Mouse (Mus musculus): Measurements from ENCODE around the gene Tmem115. TPM values are rescaled to one million over a fixed set of nuclear protein-coding genes. Genes with fewer than 3 reads are reported as not detected.

The Tmem115 gene
- total RNA-seq, 1 experiment, result 42.3 TPM

GRCm38 (mm10) chr9:107567702-107568319 lies 34.1 kb downstream of the Tmem115 start, which contains the start of gene Hyal2:
TSS of gene Hyal2 (plus strand) at chr9:107567945.
- no peaks in the 10 kb centered on the region for H3K9me3 ChIP-seq (ENCODE audit: control insufficient read depth, insufficient read depth, low read depth, low read length)
- in situ Hi-C loops (cut with MboI; ENCODE audit: low sequenced_read_pairs in 2 of 2, unreplicated experiment in 2 of 2), result no loop called here
- peak within 1 kb of the TSS; percentile 67 to 81 for H3K4me3 ChIP-seq (ENCODE audit: insufficient read depth in 1 of 2, low read depth in 1 of 2, low read length in 2 of 2, poor library complexity in 1 of 2, severe bottlenecking in 1 of 2)
- peaks cover 0 to 25% of the 10 kb centered on the region in 2 experiments; a peak in 3 of 4 replicates for H3K4me1 ChIP-seq (ENCODE audit: control insufficient read depth in 2 of 2, insufficient read depth in 2 of 2, low read length in 2 of 2, poor library complexity in 1 of 2)
- TF ChIP-seq CHD2 (IDR thresholded peaks at IDR 0.05; ENCODE audit: low read depth, low read length) (no peak), HCFC1 (IDR thresholded peaks at IDR 0.05; ENCODE audit: borderline replicate concordance, insufficient read depth, low read length) (no peak), MAFK (IDR thresholded peaks at IDR 0.05; ENCODE audit: insufficient read depth, low read depth, low read length) (no peak), ZNF384 (IDR thresholded peaks at IDR 0.05; ENCODE audit: low read depth, low read length) (no peak), ZC3H11A (IDR thresholded peaks at IDR 0.05; ENCODE audit: borderline replicate concordance, low read depth, low read length) (no peak)
- H3K36me3 ChIP-seq (ENCODE audit: control insufficient read depth, insufficient read depth, low read length, poor library complexity, severe bottlenecking), result peaks cover 21% of the 10 kb centered on the region
- DNase-seq (ENCODE audit: low read depth, low spot score), result no peak
- no peak within 1 kb of the TSS for H3K27ac ChIP-seq (ENCODE audit: insufficient read depth, low read depth, low read length, poor library complexity, severe bottlenecking)
- peak within 1 kb of the TSS; percentile 35; the same call in 1 of the 2 replicates for H3K9ac ChIP-seq (ENCODE audit: insufficient read depth, low read depth, low read length, poor library complexity, severe bottlenecking)

GRCm38 (mm10) chr9:107568331-107569261 lies 34.9 kb downstream of the Tmem115 start:
- Histone ChIP-seq H3K9me3 (ENCODE audit: control insufficient read depth, insufficient read depth, low read depth, low read length) (no peaks in the 10 kb centered on the region), H3K27ac (ENCODE audit: insufficient read depth, low read depth, low read length, poor library complexity, severe bottlenecking) (no peak overlapping the region), H3K36me3 (ENCODE audit: control insufficient read depth, insufficient read depth, low read length, poor library complexity, severe bottlenecking) (peaks cover 21% of the 10 kb centered on the region), H3K9ac (ENCODE audit: insufficient read depth, low read depth, low read length, poor library complexity, severe bottlenecking) (peak overlapping the region; percentile 80), H3K4me3 (ENCODE audit: insufficient read depth in 1 of 2, low read depth in 1 of 2, low read length in 2 of 2, poor library complexity in 1 of 2, severe bottlenecking in 1 of 2) (peak overlapping the region; percentile 67 to 81), H3K4me1 (ENCODE audit: control insufficient read depth in 2 of 2, insufficient read depth in 2 of 2, low read length in 2 of 2, poor library complexity in 1 of 2) (peaks cover 0 to 25% of the 10 kb centered on the region in 2 experiments; a peak in 3 of 4 replicates)
- TF ChIP-seq ZC3H11A (IDR thresholded peaks at IDR 0.05; ENCODE audit: borderline replicate concordance, low read depth, low read length) (no peak), HCFC1 (IDR thresholded peaks at IDR 0.05; ENCODE audit: borderline replicate concordance, insufficient read depth, low read length) (peak; percentile 49; the same call in 1 of the 2 replicates)
- in situ Hi-C loops (cut with MboI; ENCODE audit: low sequenced_read_pairs in 2 of 2, unreplicated experiment in 2 of 2), result no loop called here
- DNase-seq (ENCODE audit: low read depth, low spot score), result peak; percentile 90

- TF ChIP-seq MAFK (IDR thresholded peaks at IDR 0.05; ENCODE audit: insufficient read depth, low read depth, low read length), result no peak
- TF ChIP-seq CHD2 (IDR thresholded peaks at IDR 0.05; ENCODE audit: low read depth, low read length), result no peak
- no peak for TF ChIP-seq ZC3H11A (IDR thresholded peaks at IDR 0.05; ENCODE audit: borderline replicate concordance, low read depth, low read length)
- TF ChIP-seq ZNF384 (IDR thresholded peaks at IDR 0.05; ENCODE audit: low read depth, low read length), result no peak
- no peak for TF ChIP-seq HCFC1 (IDR thresholded peaks at IDR 0.05; ENCODE audit: borderline replicate concordance, insufficient read depth, low read length)
- Histone ChIP-seq H3K9ac (ENCODE audit: insufficient read depth, low read depth, low read length, poor library complexity, severe bottlenecking) (peak overlapping the region; percentile 80), H3K27ac (ENCODE audit: insufficient read depth, low read depth, low read length, poor library complexity, severe bottlenecking) (no peak overlapping the region), H3K9me3 (ENCODE audit: control insufficient read depth, insufficient read depth, low read depth, low read length) (no peaks in the 10 kb centered on the region), H3K4me1 (ENCODE audit: control insufficient read depth in 2 of 2, insufficient read depth in 2 of 2, low read length in 2 of 2, poor library complexity in 1 of 2) (peaks cover 0 to 25% of the 10 kb centered on the region in 2 experiments; a peak in 3 of 4 replicates), H3K4me3 (ENCODE audit: insufficient read depth in 1 of 2, low read depth in 1 of 2, low read length in 2 of 2, poor library complexity in 1 of 2, severe bottlenecking in 1 of 2) (peak overlapping the region; percentile 67 to 81), H3K36me3 (ENCODE audit: control insufficient read depth, insufficient read depth, low read length, poor library complexity, severe bottlenecking) (peaks cover 21% of the 10 kb centered on the region)
- in situ Hi-C loops (cut with MboI; ENCODE audit: low sequenced_read_pairs in 2 of 2, unreplicated experiment in 2 of 2), result no loop called here
- DNase-seq (ENCODE audit: low read depth, low spot score), result no peak
Measured at GRCm38 (mm10) chr9:107569270-107569669, 35.5 kb downstream of the Tmem115 start.

- no peak overlapping the region for H3K27ac ChIP-seq (ENCODE audit: insufficient read depth, low read depth, low read length, poor library complexity, severe bottlenecking)
- in situ Hi-C loops (cut with MboI; ENCODE audit: low sequenced_read_pairs in 2 of 2, unreplicated experiment in 2 of 2), result no loop called here
- TF ChIP-seq HCFC1 (IDR thresholded peaks at IDR 0.05; ENCODE audit: borderline replicate concordance, insufficient read depth, low read length) (no peak), ZC3H11A (IDR thresholded peaks at IDR 0.05; ENCODE audit: borderline replicate concordance, low read depth, low read length) (no peak), ZNF384 (IDR thresholded peaks at IDR 0.05; ENCODE audit: low read depth, low read length) (no peak), MAFK (IDR thresholded peaks at IDR 0.05; ENCODE audit: insufficient read depth, low read depth, low read length) (no peak), CHD2 (IDR thresholded peaks at IDR 0.05; ENCODE audit: low read depth, low read length) (no peak)
- H3K4me1 ChIP-seq (ENCODE audit: control insufficient read depth in 2 of 2, insufficient read depth in 2 of 2, low read length in 2 of 2, poor library complexity in 1 of 2), result peaks cover 0 to 21% of the 10 kb centered on the region in 2 experiments; a peak in 3 of 4 replicates
- H3K36me3 ChIP-seq (ENCODE audit: control insufficient read depth, insufficient read depth, low read length, poor library complexity, severe bottlenecking), result peaks cover 20% of the 10 kb centered on the region
- no peak for DNase-seq (ENCODE audit: low read depth, low spot score)
- peak overlapping the region; percentile 80; the same call in 1 of the 2 replicates for H3K9ac ChIP-seq (ENCODE audit: insufficient read depth, low read depth, low read length, poor library complexity, severe bottlenecking)
- no peaks in the 10 kb centered on the region for H3K9me3 ChIP-seq (ENCODE audit: control insufficient read depth, insufficient read depth, low read depth, low read length)
- H3K4me3 ChIP-seq (ENCODE audit: insufficient read depth in 1 of 2, low read depth in 1 of 2, low read length in 2 of 2, poor library complexity in 1 of 2, severe bottlenecking in 1 of 2), result peak overlapping the region; percentile 67 to 81
Measured at GRCm38 (mm10) chr9:107570016-107570415, 36.3 kb downstream of the Tmem115 start.
